Mouse (Mus musculus) myocyte (in vitro differentiated cells): ENCODE data around the gene Kif26b.

Experiments used
- CEBPB ChIP-seq: IDR thresholded peaks from 2 replicates; pipeline ENCODE4 v1.6.1; 2011; ENCODE audit warnings: mild to moderate bottlenecking, moderate library complexity; ENCODE audit not compliant: poor library complexity, insufficient read depth, severe bottlenecking
- POLR2A ChIP-seq: IDR thresholded peaks from one replicate; pipeline ENCODE4 v1.6.1; 2011; ENCODE audit warnings: low read depth, mild to moderate bottlenecking, control low read depth, moderate library complexity; ENCODE audit not compliant: insufficient read length
- POLR2AphosphoS2 ChIP-seq: IDR thresholded peaks from one replicate; pipeline ENCODE4 v1.6.1; 2011; ENCODE audit warnings: low read depth, control low read depth; ENCODE audit not compliant: insufficient read length

- TF ChIP-seq POLR2A (no peak), POLR2AphosphoS2 (no peak), CEBPB (no peak)
These were observed 298.3 kb downstream of the Kif26b start for GRCm38 (mm10) chr1:178827223-178827622.
